Mouse (Mus musculus) heart, adult 2 months (tissue): ENCODE measurements around the gene Gm4869. TPM values are rescaled to one million over a fixed set of nuclear protein-coding genes. Genes with fewer than 3 reads are reported as not detected.
A peak's percentile ranks its signal among the peaks of the same experiment; 100 is the strongest.
"Not testable (repeated sequence)": the region's sequence is repeated elsewhere in the genome, so short reads cannot be mapped to it uniquely, and the experiment has no call there.

Source experiments
- DNase-seq, 2 experiments: peaks; one replicate each; pipeline ENCODE4 v3.0.0; 2021
- H3K27ac ChIP-seq: fragments of 200-600 bp; 2 replicates; pipeline ENCODE4 v1.8.1; 2022
- H3K27me3 ChIP-seq: fragments of 200-500 bp; 2 replicates; pipeline ENCODE4 v1.6.1; 2012; ENCODE audit warnings: mild to moderate bottlenecking, low read length, inconsistent platforms, mixed read lengths; ENCODE audit not compliant: control insufficient read depth, insufficient read depth
- H3K36me3 ChIP-seq: fragments of 200-500 bp; 2 replicates; pipeline ENCODE4 v1.6.1; 2012; ENCODE audit warnings: low read length, inconsistent platforms; ENCODE audit not compliant: control insufficient read depth, insufficient read depth
- H3K4me1 ChIP-seq: fragments of 200-500 bp; 2 replicates; pipeline ENCODE4 v1.6.1; 2011; ENCODE audit warnings: low read length; ENCODE audit not compliant: control insufficient read depth, insufficient read depth
- H3K4me3 ChIP-seq: fragments of 200-600 bp; 2 replicates; pipeline ENCODE4 v1.8.1; 2022
- H3K79me2 ChIP-seq: fragments of 200-500 bp; replicated peaks from 2 replicates; pipeline ENCODE4 v1.6.1; 2012; ENCODE audit warnings: mild to moderate bottlenecking, inconsistent platforms, low read length, moderate library complexity, mixed read lengths; ENCODE audit not compliant: control insufficient read depth, insufficient read depth
- H3K9ac ChIP-seq: fragments of 200-500 bp; 2 replicates; pipeline ENCODE4 v1.6.1; 2012; ENCODE audit warnings: low read depth, mild to moderate bottlenecking, control low read depth, inconsistent platforms, low read length, mixed read lengths
- CTCF ChIP-seq: fragments of 200-600 bp; IDR thresholded peaks from 2 replicates; pipeline ENCODE4 v1.8.1; 2022; ENCODE audit warnings: antibody characterized with exemption, mild to moderate bottlenecking, moderate library complexity
- EP300 ChIP-seq: fragments of 200-500 bp; IDR thresholded peaks from 2 replicates; pipeline ENCODE4 v1.6.1; 2011; ENCODE audit warnings: low read depth, low read length, control low read depth; ENCODE audit not compliant: insufficient read depth
- POLR2A ChIP-seq: fragments of 200-500 bp; IDR thresholded peaks from 2 replicates; pipeline ENCODE4 v1.6.1; 2011; ENCODE audit warnings: mild to moderate bottlenecking, low read depth, low read length, control low read depth; ENCODE audit not compliant: insufficient read depth
- WGBS: fragments of 180-500 bp; shearing (Covaris S2); methylation state at CpG from one replicate; pipeline ENCODE4 v1.1.7; 2018; 5-methylcytosine and 5-hydroxymethylcytosine counted together
- intact Hi-C: fragments of 180-260 bp; cut with DNase I; formaldehyde crosslinking; loops from one replicate; pipeline ENCODE4 v1.15.1; 2025
- polyA plus RNA-seq: library from polyadenylated mRNA; depleted of rRNA; stranded (reverse); fragments of >200 nt; gene quantifications from 2 replicates; pipeline ENCODE4 v1.2.3, GENCODE M21; 2012
- total RNA-seq, 2 experiments: library from RNA; stranded (reverse); gene quantifications; 2 replicates each; pipeline ENCODE4 v1.2.3; 2021

Gene Gm4869
- total and polyA plus RNA-seq, 3 experiments, result not detected

DNA sequence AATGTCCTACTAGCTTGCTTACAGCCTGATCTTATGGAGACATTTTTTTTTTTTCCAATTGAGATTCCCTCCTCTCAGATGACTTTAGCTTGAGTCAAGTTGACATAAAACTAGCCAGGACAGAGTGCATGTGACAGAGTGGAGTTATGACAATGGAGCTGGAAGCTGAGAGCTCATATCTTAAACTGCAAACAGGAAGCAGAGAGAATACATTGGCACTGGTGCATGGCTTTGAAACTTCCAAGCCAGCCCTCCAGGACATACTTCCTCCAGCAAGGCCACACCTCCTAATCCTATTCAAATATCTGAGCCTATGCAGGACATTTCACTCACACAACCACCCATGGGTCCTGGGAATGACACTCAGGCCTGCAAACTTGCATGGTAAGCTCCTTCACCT is 9.0 kb downstream of the Gm4869 start:
- TF ChIP-seq CTCF (no peak), EP300 (no peak), POLR2A (no peak)
- Histone ChIP-seq H3K4me1 (no peaks in the 10 kb centered on the region), H3K27ac (no peak overlapping the region), H3K79me2 (no peaks in the 10 kb centered on the region), H3K36me3 (no peaks in the 10 kb centered on the region), H3K4me3 (no peak overlapping the region), H3K27me3 (no peaks in the 10 kb centered on the region), H3K9ac (no peak overlapping the region)
- DNase-seq, result no peak
- intact Hi-C loops, result no loop called here

DNA sequence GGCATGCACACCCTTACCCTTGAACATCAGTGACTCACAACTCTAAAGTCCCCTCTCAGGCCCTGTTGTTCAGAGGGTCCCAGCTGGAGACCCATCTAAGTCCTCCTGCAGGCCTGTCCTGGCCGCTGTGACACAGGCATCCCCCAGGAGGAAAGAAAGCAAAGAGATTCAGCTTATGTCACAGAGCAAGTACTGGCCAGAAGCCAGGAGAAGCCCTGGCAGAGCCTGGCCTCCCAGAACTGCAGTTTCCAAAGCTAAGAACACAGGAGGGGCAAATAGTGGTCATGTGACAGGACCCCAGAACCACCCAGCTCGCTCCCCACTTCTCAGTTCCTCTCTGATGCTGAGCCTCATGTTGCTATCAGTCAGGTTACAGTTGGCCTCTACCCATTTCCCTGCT is 10.0 kb downstream of the Gm4869 start:
- Histone ChIP-seq H3K27me3 (no peaks in the 10 kb centered on the region), H3K4me1 (no peaks in the 10 kb centered on the region), H3K36me3 (no peaks in the 10 kb centered on the region), H3K9ac (no peak overlapping the region), H3K4me3 (no peak overlapping the region), H3K79me2 (no peaks in the 10 kb centered on the region), H3K27ac (no peak overlapping the region)
- 51% methylated on average over 2 of the region's 2 CpGs for WGBS
- TF ChIP-seq POLR2A (no peak), CTCF (no peak), EP300 (no peak)
- DNase-seq, result no peak
- intact Hi-C loops, result no loop called here

DNA sequence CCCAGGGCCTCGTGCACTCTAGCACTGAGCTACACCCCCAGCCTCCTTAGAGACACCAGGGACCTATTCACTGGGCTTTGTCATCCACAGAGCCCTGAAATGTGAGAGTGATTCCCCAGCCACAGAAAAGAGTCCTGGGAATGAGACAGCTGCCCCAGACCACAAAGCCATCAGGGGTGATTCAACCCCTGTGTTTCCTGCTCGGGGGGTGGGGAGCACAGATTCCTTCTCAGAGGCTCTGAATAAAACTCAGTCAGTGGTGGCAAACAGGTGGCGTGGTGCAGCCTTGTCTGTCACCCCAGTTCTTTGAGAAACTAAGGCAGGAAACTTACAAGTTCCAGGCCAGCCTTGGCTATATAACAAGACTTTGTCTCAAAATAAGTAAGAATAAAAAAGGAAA is 16.0 kb downstream of the Gm4869 start:
- H3K79me2 ChIP-seq, result no peaks in the 10 kb centered on the region
- no peak overlapping the region for H3K4me3 ChIP-seq
- no peaks in the 10 kb centered on the region for H3K27me3 ChIP-seq
- intact Hi-C loops, result no loop called here
- no peak for DNase-seq
- TF ChIP-seq CTCF (no peak), POLR2A (no peak), EP300 (no peak)
- H3K36me3 ChIP-seq, result no peaks in the 10 kb centered on the region
- WGBS, result 87% methylated on average over 3 of the region's 3 CpGs
- H3K27ac ChIP-seq, result no peak overlapping the region
- no peaks in the 10 kb centered on the region for H3K4me1 ChIP-seq
- H3K9ac ChIP-seq, result no peak overlapping the region

GRCm38 (mm10) chr5:140463151-140463550 is 17.7 kb downstream of the Gm4869 start:
- H3K27me3 ChIP-seq, H3K36me3 ChIP-seq, H3K27ac ChIP-seq, intact Hi-C loops, DNase-seq, H3K9ac ChIP-seq, H3K79me2 ChIP-seq, H3K4me3 ChIP-seq, H3K4me1 ChIP-seq: not testable (repeated sequence)
- WGBS, result 81% methylated on average over 2 of the region's 2 CpGs

DNA sequence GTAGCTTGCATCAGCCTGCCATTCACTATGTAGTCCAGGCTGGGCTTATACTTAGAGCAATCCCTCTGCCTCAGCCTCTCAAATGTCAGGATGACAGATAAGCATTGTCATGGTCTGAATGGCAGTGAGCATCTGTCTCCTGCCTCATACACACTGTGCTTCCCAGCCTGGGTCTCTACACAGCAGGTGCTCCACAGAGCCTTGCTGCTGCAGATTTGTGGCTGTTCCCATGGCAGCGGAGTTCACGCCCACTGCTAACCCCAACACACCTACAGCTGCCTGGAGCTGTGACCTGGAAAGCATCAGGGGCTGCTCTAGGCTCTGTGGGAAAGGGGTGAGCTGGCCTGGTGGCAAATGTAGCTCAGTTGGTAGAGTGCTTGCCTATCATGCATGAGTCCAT is 19.5 kb downstream of the Gm4869 start:
- Histone ChIP-seq H3K4me3 (no peak overlapping the region), H3K36me3 (no peaks in the 10 kb centered on the region), H3K27ac (no peak overlapping the region), H3K27me3 (no peaks in the 10 kb centered on the region), H3K79me2 (no peaks in the 10 kb centered on the region), H3K9ac (no peak overlapping the region), H3K4me1 (no peaks in the 10 kb centered on the region)
- TF ChIP-seq EP300 (no peak), CTCF (no peak), POLR2A (no peak)
- no peak for DNase-seq
- intact Hi-C loops, result no loop called here
- WGBS, result 72% methylated on average over 2 of the region's 2 CpGs

DNA sequence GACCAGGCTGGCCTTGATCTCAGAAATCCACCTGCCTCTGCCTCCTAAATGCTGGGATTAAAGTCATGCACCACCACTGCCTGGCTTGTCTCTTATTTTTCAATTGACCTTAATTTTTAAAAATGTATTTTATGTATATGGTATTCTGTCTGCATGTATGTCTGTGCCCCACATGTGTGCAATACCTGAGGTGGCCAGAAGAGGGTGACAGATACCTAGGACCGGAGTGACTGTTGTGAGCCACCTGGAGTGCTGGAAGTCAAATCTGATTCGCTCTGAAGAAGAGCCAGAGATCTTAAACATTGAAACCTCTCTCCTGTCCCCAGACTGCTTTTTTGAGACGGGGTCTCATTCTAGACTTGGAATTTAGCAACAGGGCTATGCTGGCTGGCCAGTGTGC is 26.9 kb downstream of the Gm4869 start:
- DNase-seq, result no peak
- no peak overlapping the region for H3K27ac ChIP-seq
- H3K36me3 ChIP-seq, result no peaks in the 10 kb centered on the region
- no peak overlapping the region for H3K9ac ChIP-seq
- H3K79me2 ChIP-seq, result no peaks in the 10 kb centered on the region
- intact Hi-C loops, result no loop called here
- H3K4me1 ChIP-seq, result no peaks in the 10 kb centered on the region
- WGBS, result 82% methylated on average over 3 of the region's 3 CpGs
- H3K4me3 ChIP-seq, result no peak overlapping the region
- TF ChIP-seq POLR2A (no peak), CTCF (peak; percentile 36), EP300 (no peak)
- no peaks in the 10 kb centered on the region for H3K27me3 ChIP-seq

DNA sequence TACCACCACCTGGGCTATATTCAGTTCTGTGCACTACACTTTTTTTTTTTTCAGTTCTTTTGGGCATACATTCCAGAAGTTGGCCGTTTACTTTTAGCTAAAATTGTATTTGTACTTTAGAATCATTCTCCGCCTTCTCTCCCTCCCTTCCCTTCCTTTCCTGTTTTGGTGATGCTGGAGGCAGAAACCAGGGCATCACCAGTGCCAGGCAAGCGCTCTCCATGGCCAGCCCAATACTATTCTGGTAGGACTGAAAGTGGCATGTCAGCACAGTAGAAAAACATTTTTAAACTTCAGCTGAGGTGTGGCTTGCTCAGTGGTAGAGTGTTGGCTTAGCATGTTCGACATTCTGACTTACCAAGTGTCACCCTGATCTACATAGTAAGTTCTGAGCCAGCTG is 36.0 kb downstream of the Gm4869 start:
- TF ChIP-seq EP300 (no peak), CTCF (no peak), POLR2A (no peak)
- Histone ChIP-seq H3K4me1 (no peaks in the 10 kb centered on the region), H3K27ac (no peak overlapping the region), H3K36me3 (no peaks in the 10 kb centered on the region), H3K79me2 (no peaks in the 10 kb centered on the region), H3K9ac (no peak overlapping the region), H3K27me3 (no peaks in the 10 kb centered on the region), H3K4me3 (no peak overlapping the region)
- intact Hi-C loops, result no loop called here
- 66% methylated on average over 4 of the region's 4 CpGs for WGBS
- no peak for DNase-seq
